Mouse (Mus musculus) C2C12 (cell line): ENCODE measurements around the gene Olfr248.
"Not testable (repeated sequence)": the region's sequence is repeated elsewhere in the genome, so short reads cannot be mapped to it uniquely, and the experiment has no call there.

Experiments used
- CEBPB ChIP-seq: IDR thresholded peaks from one replicate; pipeline ENCODE4 v1.6.1; 2011; ENCODE audit warnings: low read depth, mild to moderate bottlenecking, control low read depth, moderate library complexity
- CTCF ChIP-seq: IDR thresholded peaks from one replicate; pipeline ENCODE4 v1.5.1; 2011; ENCODE audit not compliant: control insufficient read depth, insufficient read depth, insufficient read length
- FOSL1 ChIP-seq: IDR thresholded peaks from one replicate; pipeline ENCODE4 v1.8.0; 2011; ENCODE audit warnings: mild to moderate bottlenecking, low read length; ENCODE audit not compliant: poor library complexity, insufficient read depth, severe bottlenecking
- MAX ChIP-seq: IDR thresholded peaks from one replicate; pipeline ENCODE4 v1.6.1; 2011; ENCODE audit warnings: mild to moderate bottlenecking, control low read depth
- MYOD1 ChIP-seq: IDR thresholded peaks from one replicate; pipeline ENCODE4 v1.6.1; 2011; ENCODE audit warnings: low read depth; ENCODE audit not compliant: control insufficient read depth, insufficient read length
- MYOG ChIP-seq: IDR thresholded peaks from one replicate; pipeline ENCODE4 v1.6.1; 2011; ENCODE audit not compliant: control insufficient read depth, insufficient read length; ENCODE audit errors: extremely low read depth
- USF1 ChIP-seq: IDR thresholded peaks from one replicate; pipeline ENCODE4 v1.6.1; 2011; ENCODE audit warnings: low read depth, mild to moderate bottlenecking, control low read depth, moderate library complexity

DNA sequence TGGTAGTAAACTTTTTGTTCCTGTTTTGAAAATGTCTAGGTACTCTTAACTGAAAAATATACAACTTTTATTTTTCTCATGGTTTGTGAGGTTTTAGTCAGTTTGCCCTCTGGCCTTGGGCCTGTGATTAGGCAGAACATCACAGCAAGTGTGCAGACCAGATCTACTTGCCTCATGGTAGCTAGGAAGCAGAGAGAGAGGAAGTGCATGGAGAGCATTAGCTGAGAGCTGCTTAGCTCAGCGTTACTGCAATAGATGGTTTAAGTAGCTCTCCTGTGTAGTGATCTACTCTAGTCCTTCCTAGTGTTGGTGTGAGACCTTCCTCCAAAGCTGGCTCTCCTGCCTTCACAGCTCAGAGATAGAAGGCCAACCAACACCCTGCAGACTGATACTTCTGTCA lies 37.2 kb upstream of the Olfr248 start:
- not testable (repeated sequence) for TF ChIP-seq USF1, CTCF, CEBPB, MAX, MYOG, MYOD1, FOSL1
